Mouse (Mus musculus) G1E-ER4 (cell line): ENCODE measurements around the gene Sf1. TPM values are rescaled to one million over a fixed set of nuclear protein-coding genes. Genes with fewer than 3 reads are reported as not detected.

Source experiments
- GATA1 ChIP-seq: IDR thresholded peaks from one replicate; pipeline ENCODE4 v1.8.0; 2012; ENCODE audit warnings: low read length, inconsistent platforms
- polyA plus RNA-seq: library from polyadenylated mRNA; stranded (reverse); fragments of >175 nt; gene quantifications from 2 replicates; pipeline ENCODE4 v1.2.3, GENCODE M21; 2012

The Sf1 gene
- polyA plus RNA-seq = 2,071 and 2,221 TPM in 2 replicates

- TF ChIP-seq GATA1 = no peak
Observed at GRCm38 (mm10) chr19:6363411-6364240, at the start of gene Sf1. Gene Sf1 (plus strand): TSS chr19:6363690.

GRCm38 (mm10) chr19:6313796-6314195 lies 49.7 kb upstream of the Sf1 start:
- no peak for TF ChIP-seq GATA1

DNA sequence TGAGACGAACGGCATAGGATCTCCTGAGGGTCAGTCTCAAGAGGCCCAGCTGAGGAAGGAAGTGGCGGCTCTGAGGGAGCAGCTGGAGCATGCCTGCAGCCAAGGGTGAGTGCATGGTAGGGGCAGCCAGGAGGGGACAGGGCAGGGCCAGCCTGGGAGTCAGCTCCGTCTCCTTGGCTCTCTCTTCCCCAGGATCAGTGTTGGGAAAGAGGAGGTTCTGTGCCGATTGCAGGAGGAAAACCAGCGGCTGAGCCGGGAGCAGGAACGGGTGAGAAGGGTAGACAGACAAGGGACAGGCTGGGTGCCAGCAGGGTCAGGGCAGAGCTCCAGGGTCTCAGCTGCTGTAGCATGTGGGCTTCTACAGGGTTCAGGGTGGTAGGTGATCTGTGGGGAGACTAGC lies 49.0 kb upstream of the Sf1 start:
- TF ChIP-seq GATA1 = no peak

DNA sequence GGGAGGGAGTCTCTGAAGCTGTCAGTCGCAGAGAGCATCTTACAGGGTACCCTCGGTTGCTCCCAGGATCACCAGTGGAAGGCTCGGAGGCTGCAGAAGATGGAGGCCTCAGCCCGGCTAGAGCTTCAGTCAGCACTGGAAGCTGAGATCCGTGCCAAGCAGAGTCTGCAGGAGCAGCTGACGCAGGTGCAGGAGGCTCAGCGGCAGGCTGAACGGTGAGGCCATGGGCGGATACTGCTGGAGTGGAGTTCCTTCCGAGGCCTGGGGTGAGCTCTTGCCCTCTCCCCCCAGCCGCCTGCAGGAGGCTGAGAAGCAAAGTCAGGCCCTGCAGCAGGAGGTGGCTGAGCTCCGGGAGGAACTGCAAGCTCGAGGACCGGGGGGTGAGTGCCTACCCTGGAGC lies 47.9 kb upstream of the Sf1 start:
- TF ChIP-seq GATA1 = no peak

GRCm38 (mm10) chr19:6318145-6318544 lies 45.3 kb upstream of the Sf1 start:
- no peak for TF ChIP-seq GATA1

GRCm38 (mm10) chr19:6321358-6321757 lies 42.1 kb upstream of the Sf1 start:
- no peak for TF ChIP-seq GATA1

DNA sequence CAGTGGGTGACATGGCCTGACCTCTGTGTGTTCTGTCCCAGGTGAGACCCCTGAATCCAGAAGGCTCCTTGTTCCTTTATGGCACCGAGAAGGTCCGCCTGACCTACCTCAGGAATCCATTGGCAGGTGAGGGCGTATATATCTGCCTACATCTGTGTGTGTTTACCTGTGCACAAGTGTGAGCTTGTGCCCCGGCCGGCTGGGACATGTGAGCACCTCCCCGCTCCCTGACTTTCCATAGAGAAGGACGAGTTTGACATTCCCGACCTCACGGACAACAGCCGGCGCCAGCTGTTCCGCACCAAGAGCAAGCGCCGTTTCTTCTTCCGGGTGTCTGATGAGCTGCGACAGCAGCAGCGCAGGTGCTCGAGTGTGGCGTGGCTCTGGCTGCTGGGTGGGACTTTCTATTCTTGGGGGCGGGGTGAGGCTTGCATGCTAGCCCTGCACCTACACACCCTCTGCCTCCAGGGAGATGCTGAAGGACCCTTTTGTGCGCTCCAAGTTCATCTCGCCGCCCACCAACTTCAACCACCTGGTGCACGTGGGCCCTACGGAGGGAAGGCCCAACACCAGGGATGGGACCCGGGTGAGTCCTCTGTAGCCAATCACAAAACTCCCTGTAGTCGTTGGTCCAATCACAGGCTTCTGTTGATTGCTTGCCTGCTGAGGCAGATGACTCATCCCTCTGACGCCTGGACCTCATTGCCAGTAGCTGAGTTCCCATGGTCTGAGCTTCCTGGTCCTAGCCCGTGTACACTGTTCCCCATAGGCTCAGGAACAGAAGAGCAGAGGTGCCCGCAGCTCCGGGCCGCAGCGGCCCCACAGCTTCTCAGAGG lies 41.5 kb upstream of the Sf1 start:
- TF ChIP-seq GATA1 = no peak

GRCm38 (mm10) chr19:6324751-6325150 lies 38.7 kb upstream of the Sf1 start:
- no peak for TF ChIP-seq GATA1

GRCm38 (mm10) chr19:6331178-6331577 lies 32.3 kb upstream of the Sf1 start:
- TF ChIP-seq GATA1 = no peak

DNA sequence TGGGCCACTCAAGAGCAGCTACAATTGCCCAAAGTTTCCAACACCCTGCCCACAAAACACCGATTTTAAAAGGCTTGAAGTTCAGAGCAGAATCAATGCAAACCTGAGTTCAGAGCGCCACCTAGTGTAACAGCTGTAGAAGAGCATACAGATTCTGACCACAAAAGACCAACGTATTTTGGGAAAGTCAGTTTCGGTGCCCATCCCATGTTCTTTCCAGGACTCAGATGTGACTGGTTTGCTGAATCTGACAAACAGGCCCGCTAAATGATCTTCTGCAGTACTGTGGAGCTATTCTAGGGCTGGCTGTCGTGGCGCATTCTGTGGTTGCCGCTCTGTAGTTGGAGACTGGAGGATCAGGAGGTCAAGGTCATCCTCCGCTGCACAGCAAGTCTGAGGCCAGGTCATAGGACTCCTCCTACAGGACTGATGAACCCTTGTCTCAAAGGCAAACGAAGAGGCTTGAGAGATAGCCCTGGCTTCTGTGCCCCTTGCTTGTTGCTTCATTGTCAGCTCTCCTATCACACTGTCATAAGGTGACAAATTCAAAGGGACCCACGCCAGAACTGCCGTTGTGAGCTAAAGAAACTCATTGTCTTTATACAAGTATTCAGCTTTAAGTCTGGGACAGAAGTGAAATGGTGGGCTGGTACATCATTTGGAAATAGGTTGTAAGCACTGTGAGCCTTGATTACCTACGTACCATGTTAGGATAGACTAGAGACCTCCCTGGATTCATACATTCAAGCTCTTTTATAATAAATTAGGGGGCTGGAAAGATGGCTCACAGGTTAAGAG lies 31.6 kb upstream of the Sf1 start:
- no peak for TF ChIP-seq GATA1

DNA sequence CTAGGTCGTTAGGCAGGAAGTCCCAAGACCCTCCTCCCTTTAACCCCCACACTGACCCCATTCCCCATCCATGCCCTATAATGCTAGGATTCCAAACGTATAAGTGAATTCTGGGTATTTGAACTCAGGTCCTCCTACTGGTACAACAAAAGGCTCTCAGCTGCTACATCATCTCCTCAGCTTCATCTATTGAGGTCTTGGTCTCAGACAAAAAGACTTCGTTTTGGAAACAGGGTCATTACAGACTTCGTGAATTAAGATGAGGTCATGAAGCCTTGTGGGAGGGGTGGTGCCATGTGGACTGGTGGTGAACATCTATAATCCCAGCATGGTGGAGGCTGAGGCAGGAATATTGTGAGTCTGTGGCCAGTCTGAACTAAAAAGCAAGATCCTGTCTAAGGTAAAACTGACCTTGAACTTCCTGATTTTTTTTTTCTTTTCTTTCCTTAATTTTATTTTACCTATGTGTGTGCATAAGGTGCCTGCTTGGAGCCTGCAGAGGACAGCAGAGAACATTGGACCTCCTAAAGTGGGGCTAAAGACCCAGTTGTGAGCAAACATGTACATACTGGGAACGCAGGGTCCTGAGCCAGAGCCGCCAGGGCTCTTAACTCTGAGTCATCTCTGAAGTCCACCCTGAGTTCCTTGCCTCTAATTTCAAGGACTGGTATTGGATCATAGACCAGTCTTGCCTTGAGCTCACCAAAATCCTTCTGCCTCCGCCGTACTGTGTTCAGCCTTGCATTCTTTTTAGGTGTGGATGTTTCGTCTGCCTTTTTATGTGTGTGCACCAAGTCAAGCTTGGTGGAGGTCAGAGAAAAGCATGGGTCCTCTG lies 29.5 kb upstream of the Sf1 start:
- TF ChIP-seq GATA1 = no peak

GRCm38 (mm10) chr19:6334673-6335457 lies 28.6 kb upstream of the Sf1 start, which contains the start of gene Men1:
Gene Men1 (plus strand): TSS chr19:6334979.
- no peak for TF ChIP-seq GATA1

- TF ChIP-seq GATA1 = no peak
Observed at GRCm38 (mm10) chr19:6335458-6335827, 28.0 kb upstream of the Sf1 start.

- TF ChIP-seq GATA1 = no peak
Observed at GRCm38 (mm10) chr19:6336920-6337319, 26.6 kb upstream of the Sf1 start.

GRCm38 (mm10) chr19:6338171-6338570 lies 25.3 kb upstream of the Sf1 start:
- no peak for TF ChIP-seq GATA1
